ENCODE assay signal across 8 mouse cellular contexts in genomic region chr8:123805718-123806373, GRCm38 (mm10). TPM values are rescaled to one million over a fixed set of nuclear protein-coding genes. Genes with fewer than 3 reads are reported as not detected.
DNase-seq lines count a peak whose midpoint lies in the region; ATAC-seq lines count a peak whose summit lies in the region.

Gene Rab4a, plus strand, starts transcription at chr8:123805985.

- H3K27ac ChIP-seq in hindbrain, embryonic 15.5 days (replicated peaks) = peak within 1 kb of the TSS; percentile 86

- H3K9ac ChIP-seq in hindbrain, embryonic 15.5 days = peak within 1 kb of the TSS; percentile 94

- no peaks in the 10 kb centered on the region for H3K36me3 ChIP-seq in hindbrain, embryonic 15.5 days

- peak within 1 kb of the TSS; percentile 84 for H3K4me3 ChIP-seq in hindbrain, embryonic 15.5 days

- ATAC-seq in hindbrain, embryonic 15.5 days (ENCODE audit: low FRiP score, low read depth) = peak; percentile 91

- under 1% methylated on average over 47 of the region's 48 CpGs for WGBS in hindbrain, embryonic 15.5 days

- peak within 1 kb of the TSS; percentile 90 for H3K4me2 ChIP-seq in hindbrain, embryonic 15.5 days

- DNase-seq in R1 (ENCODE audit: low read depth, low spot score) = peak; percentile 96
- DNase-seq in cerebellum, postnatal 4 days (ENCODE audit: low spot score in 2 of 2) = peak; percentile 70 to 82
- DNase-seq in gastrocnemius, adult 18-20 months (ENCODE audit: low spot score) = peak; percentile 81
- DNase-seq in left cerebral cortex, adult 18-20 months (ENCODE audit: low spot score in 2 of 2) = peak; percentile 79 to 85
- peak; percentile 88 to 92 for DNase-seq in lung, postnatal 4 days
- DNase-seq in right cerebral cortex, postnatal 10 days (ENCODE audit: low spot score in 2 of 2) = peak; percentile 91 to 92
- DNase-seq in urinary bladder, postnatal 25 days (ENCODE audit: low spot score) = peak; percentile 81

- no peaks in the 10 kb centered on the region for H3K9me3 ChIP-seq in hindbrain, embryonic 15.5 days

- H3K4me1 ChIP-seq in hindbrain, embryonic 15.5 days (replicated peaks) = peaks cover 35% of the 10 kb centered on the region

- no peaks in the 10 kb centered on the region for H3K27me3 ChIP-seq in hindbrain, embryonic 15.5 days

RNA-seq across cellular contexts. Expression of gene Rab4a, which starts in this region (rescaled TPM):
- 10 to 100 TPM; 14.8 to 14.9 TPM for total RNA-seq in gastrocnemius, adult 18-20 months (2021)
- polyA plus RNA-seq in hindbrain, embryonic 15.5 days (2015; fragmentation: Nextera tagmentation; extraction: Ambion mirVana) = 77.5 and 82.2 TPM in 2 replicates
- total RNA-seq in left cerebral cortex, adult 18-20 months (2021) = 10 to 100 TPM; 45.1 to 50.6 TPM

Comparison
In these comparisons a context has a peak if more than half of its experiments do, and no peak if none do; other contexts are left out.
1. Peak in every context shown above with its lines: DNase-seq, ATAC-seq, H3K4me3 ChIP-seq and H3K27ac ChIP-seq.